Mouse (Mus musculus) midbrain, embryonic 10.5 days (tissue): ENCODE measurements around the gene Ncor1. TPM values are rescaled to one million over a fixed set of nuclear protein-coding genes. Genes with fewer than 3 reads are reported as not detected.
"Not testable (repeated sequence)": the region's sequence is repeated elsewhere in the genome, so short reads cannot be mapped to it uniquely, and the experiment has no call there.

Experiments used
- DNase-seq: peaks from one replicate; pipeline ENCODE4 v3.0.0-alpha.2; 2017; ENCODE audit warnings: low spot score
- H3K27ac ChIP-seq: fragments of 300-500 bp; sonication (generic); replicated peaks from 2 replicates; pipeline ENCODE4 v1.5.1; 2016; ENCODE audit warnings: mild to moderate bottlenecking
- H3K27me3 ChIP-seq: fragments of 300-500 bp; sonication (generic); 2 replicates; pipeline ENCODE4 v1.6.1; 2016; ENCODE audit warnings: low read depth, mild to moderate bottlenecking; ENCODE audit not compliant: poor library complexity, severe bottlenecking
- H3K36me3 ChIP-seq: fragments of 300-500 bp; sonication (generic); 2 replicates; pipeline ENCODE4 v1.6.1; 2016; ENCODE audit warnings: mild to moderate bottlenecking, moderate library complexity
- H3K4me1 ChIP-seq: fragments of 300-500 bp; sonication (generic); 2 replicates; pipeline ENCODE4 v1.6.1; 2016
- H3K4me3 ChIP-seq: fragments of 300-500 bp; sonication (generic); 2 replicates; pipeline ENCODE4 v1.5.1; 2016; ENCODE audit warnings: mild to moderate bottlenecking, moderate library complexity
- H3K9me3 ChIP-seq: fragments of 300-500 bp; sonication (generic); replicated peaks from 2 replicates; pipeline ENCODE4 v1.6.1; 2016; ENCODE audit warnings: mild to moderate bottlenecking
- WGBS: fragments of 180-500 bp; shearing (Covaris S2); methylation state at CpG from one replicate; pipeline ENCODE4 v1.1.7; 2016; 5-methylcytosine and 5-hydroxymethylcytosine counted together
- polyA plus RNA-seq: library from polyadenylated mRNA; unstranded; fragments of >200 nt; fragmentation: Nextera tagmentation; extraction: Ambion mirVana; gene quantifications from 2 replicates; pipeline ENCODE4 v1.2.1, GENCODE M21; 2016

Gene Ncor1
- polyA plus RNA-seq, 1 experiment from 2014 or later: 120 TPM

DNA sequence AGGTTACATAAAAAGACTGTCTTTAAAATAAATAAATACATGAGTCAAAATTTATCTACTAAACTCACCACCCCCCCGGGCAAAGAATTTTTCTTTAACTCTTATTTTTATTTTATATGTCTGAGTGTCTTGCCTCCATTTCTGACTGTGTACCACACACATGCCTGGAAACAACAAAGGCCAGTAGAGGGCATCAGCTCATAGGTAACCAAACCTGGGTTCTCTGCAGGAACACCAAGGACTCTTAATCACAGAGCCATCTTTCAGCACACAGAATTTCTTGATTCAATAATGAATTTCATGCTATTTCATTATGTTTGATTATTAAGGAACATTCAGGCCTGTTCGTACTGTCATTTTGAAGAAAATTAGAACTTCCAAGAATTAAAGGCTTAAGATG is 61.9 kb downstream of the Ncor1 start:
- Histone ChIP-seq H3K36me3 (peaks cover 91% of the 10 kb centered on the region), H3K27me3 (no peaks in the 10 kb centered on the region), H3K4me1 (no peaks in the 10 kb centered on the region), H3K9me3 (no peaks in the 10 kb centered on the region), H3K27ac (no peak overlapping the region), H3K4me3 (no peak overlapping the region)
- no peak for DNase-seq
- 92% methylated on average over 2 of the region's 2 CpGs for WGBS

GRCm38 (mm10) chr11:62388331-62388679 is 70.0 kb downstream of the Ncor1 start:
- no peaks in the 10 kb centered on the region for H3K9me3 ChIP-seq
- no peak overlapping the region for H3K4me3 ChIP-seq
- H3K4me1 ChIP-seq: no peaks in the 10 kb centered on the region
- H3K36me3 ChIP-seq: peaks cover 89% of the 10 kb centered on the region
- no peaks in the 10 kb centered on the region for H3K27me3 ChIP-seq
- DNase-seq: no peak
- no peak overlapping the region for H3K27ac ChIP-seq
- 95% methylated on average over 3 of the region's 3 CpGs for WGBS

- DNase-seq: no peak
- no peaks in the 10 kb centered on the region for H3K4me1 ChIP-seq
- peaks cover 89% of the 10 kb centered on the region for H3K36me3 ChIP-seq
Measured at GRCm38 (mm10) chr11:62387608-62388330, 70.6 kb downstream of the Ncor1 start.

GRCm38 (mm10) chr11:62377202-62377851 is 81.0 kb downstream of the Ncor1 start:
- H3K4me1 ChIP-seq, H3K4me3 ChIP-seq, H3K9me3 ChIP-seq, H3K27ac ChIP-seq, H3K27me3 ChIP-seq, DNase-seq: not testable (repeated sequence)
- 88% methylated on average over 6 of the region's 6 CpGs for WGBS
- H3K36me3 ChIP-seq: peaks cover 92% of the 10 kb centered on the region

More at GRCm38 (mm10) chr11:62387608-62388330, 70.6 kb downstream of the Ncor1 start:
- Histone ChIP-seq H3K4me3 (no peak overlapping the region), H3K27me3 (no peaks in the 10 kb centered on the region), H3K27ac (no peak overlapping the region), H3K9me3 (no peaks in the 10 kb centered on the region)
- 93% methylated on average over 10 of the region's 10 CpGs for WGBS

DNA sequence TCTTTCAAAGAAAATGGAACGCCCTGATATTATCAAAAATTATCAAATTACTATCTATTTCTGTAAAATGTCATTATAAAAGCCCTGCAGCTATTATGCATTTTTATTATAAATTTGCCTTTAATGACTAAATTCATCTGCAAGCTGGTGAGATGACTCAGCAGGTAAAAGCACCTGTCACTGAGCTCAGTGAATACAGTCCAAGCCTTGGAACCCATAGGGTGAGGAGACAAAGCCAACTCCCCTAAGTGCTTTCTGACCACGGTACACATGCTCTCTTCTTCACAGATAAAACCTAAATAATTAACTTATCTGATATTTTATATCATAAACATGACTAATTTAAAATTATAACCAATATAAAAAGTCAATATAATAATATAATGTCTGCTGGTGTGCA is 86.6 kb downstream of the Ncor1 start:
- H3K36me3 ChIP-seq: peaks cover 92% of the 10 kb centered on the region
- no peak overlapping the region for H3K27ac ChIP-seq
- no peak overlapping the region for H3K4me3 ChIP-seq
- no peaks in the 10 kb centered on the region for H3K4me1 ChIP-seq
- no peaks in the 10 kb centered on the region for H3K9me3 ChIP-seq
- WGBS: 95% methylated on average over 2 of the region's 2 CpGs
- no peaks in the 10 kb centered on the region for H3K27me3 ChIP-seq
- DNase-seq: no peak

- no peak for DNase-seq
- Histone ChIP-seq H3K27ac (no peak overlapping the region), H3K9me3 (no peaks in the 10 kb centered on the region), H3K4me1 (no peaks in the 10 kb centered on the region), H3K27me3 (no peaks in the 10 kb centered on the region), H3K36me3 (peaks cover 92% of the 10 kb centered on the region), H3K4me3 (no peak overlapping the region)
Measured at GRCm38 (mm10) chr11:62369924-62370323, 88.4 kb downstream of the Ncor1 start.

DNA sequence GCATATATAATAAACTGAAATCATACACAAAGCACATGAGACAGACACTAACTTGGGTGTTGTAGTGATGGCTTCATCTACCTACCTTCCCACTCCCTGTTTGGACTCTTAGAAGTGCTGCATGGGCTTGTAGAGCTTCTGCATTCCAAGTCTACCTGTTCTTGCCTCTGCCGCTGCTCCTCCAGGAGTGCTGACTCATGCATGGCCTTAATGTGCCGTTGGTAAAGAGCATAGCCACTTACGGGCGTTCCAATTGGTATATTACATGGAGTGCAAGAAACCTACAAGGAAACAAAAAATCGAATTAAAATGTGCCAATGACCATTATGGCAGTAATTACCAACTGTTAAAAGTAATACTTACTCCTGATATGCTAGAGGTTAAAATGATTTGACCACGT is 91.5 kb downstream of the Ncor1 start:
- 90% methylated on average over 6 of the region's 6 CpGs for WGBS
- H3K9me3 ChIP-seq: no peaks in the 10 kb centered on the region
- H3K27me3 ChIP-seq: no peaks in the 10 kb centered on the region
- H3K4me3 ChIP-seq: no peak overlapping the region
- H3K4me1 ChIP-seq: no peaks in the 10 kb centered on the region
- H3K36me3 ChIP-seq: peaks cover 92% of the 10 kb centered on the region
- DNase-seq: no peak
- H3K27ac ChIP-seq: no peak overlapping the region

GRCm38 (mm10) chr11:62355216-62355615 is 103.1 kb downstream of the Ncor1 start:
- no peak for DNase-seq
- H3K9me3 ChIP-seq: no peaks in the 10 kb centered on the region
- no peak overlapping the region for H3K4me3 ChIP-seq
- no peaks in the 10 kb centered on the region for H3K27me3 ChIP-seq
- H3K4me1 ChIP-seq: no peaks in the 10 kb centered on the region
- H3K36me3 ChIP-seq: peaks cover 97% of the 10 kb centered on the region
- H3K27ac ChIP-seq: no peak overlapping the region
- 91% methylated on average over 2 of the region's 2 CpGs for WGBS

- H3K4me1 ChIP-seq: no peaks in the 10 kb centered on the region
- no peak for DNase-seq
- H3K36me3 ChIP-seq: peaks cover 99% of the 10 kb centered on the region
- no peak overlapping the region for H3K4me3 ChIP-seq
- H3K27ac ChIP-seq: no peak overlapping the region
- H3K27me3 ChIP-seq: no peaks in the 10 kb centered on the region
- H3K9me3 ChIP-seq: no peaks in the 10 kb centered on the region
- WGBS: 91% methylated on average over 4 of the region's 4 CpGs
Measured at GRCm38 (mm10) chr11:62351948-62352347, 106.4 kb downstream of the Ncor1 start.

DNA sequence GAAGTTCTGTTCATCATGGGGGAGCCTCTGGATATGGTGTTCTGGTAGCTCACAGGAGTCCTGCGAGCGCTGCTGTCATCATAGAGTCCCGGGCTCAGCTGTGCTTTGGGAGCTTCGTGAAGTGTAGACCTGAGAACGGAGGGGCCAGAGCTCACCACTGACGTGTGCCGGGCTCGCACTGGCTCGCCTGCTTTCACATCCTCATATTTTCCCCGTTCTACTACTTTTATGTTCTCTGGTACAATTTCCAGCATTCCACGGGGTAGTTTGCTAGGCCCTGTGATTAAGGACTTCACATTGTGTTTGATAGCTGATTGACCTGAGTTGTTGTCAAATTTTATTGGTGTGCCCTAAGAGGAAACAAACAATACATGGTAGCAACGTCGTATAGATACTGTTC is 115.3 kb downstream of the Ncor1 start:
- no peak overlapping the region for H3K27ac ChIP-seq
- H3K4me1 ChIP-seq: no peaks in the 10 kb centered on the region
- WGBS: 96% methylated on average over 13 of the region's 13 CpGs
- no peaks in the 10 kb centered on the region for H3K27me3 ChIP-seq
- H3K36me3 ChIP-seq: peaks cover 93% of the 10 kb centered on the region
- H3K4me3 ChIP-seq: no peak overlapping the region
- H3K9me3 ChIP-seq: no peaks in the 10 kb centered on the region
- no peak for DNase-seq

GRCm38 (mm10) chr11:62332228-62332627 is 126.1 kb downstream of the Ncor1 start:
- Histone ChIP-seq H3K27ac (no peak overlapping the region), H3K36me3 (peaks cover 100% of the 10 kb centered on the region), H3K9me3 (no peaks in the 10 kb centered on the region), H3K4me3 (no peak overlapping the region), H3K27me3 (no peaks in the 10 kb centered on the region), H3K4me1 (no peaks in the 10 kb centered on the region)
- no peak for DNase-seq
- 95% methylated on average over 4 of the region's 4 CpGs for WGBS

DNA sequence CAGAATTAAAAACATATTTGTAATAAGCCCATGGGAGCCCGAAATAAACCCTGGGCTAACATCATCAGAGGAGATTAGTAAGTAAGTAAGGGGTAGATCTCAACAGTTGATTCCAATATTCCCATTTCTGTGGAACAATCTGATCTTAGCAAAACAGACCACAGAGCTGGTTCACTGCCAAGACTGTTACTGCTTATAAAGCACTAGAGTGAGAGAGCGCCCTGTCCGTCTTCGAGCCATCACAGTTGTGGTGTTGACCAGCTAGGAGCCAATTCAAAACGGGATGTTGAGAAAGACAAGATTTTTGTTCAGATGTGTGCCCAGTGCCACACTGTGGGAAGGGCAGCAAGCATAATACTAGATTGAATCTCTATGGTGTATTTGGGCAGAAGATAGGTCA is 127.2 kb downstream of the Ncor1 start:
- H3K27me3 ChIP-seq: no peaks in the 10 kb centered on the region
- no peak overlapping the region for H3K27ac ChIP-seq
- no peak for DNase-seq
- H3K4me1 ChIP-seq: no peaks in the 10 kb centered on the region
- no peak overlapping the region for H3K4me3 ChIP-seq
- no peaks in the 10 kb centered on the region for H3K9me3 ChIP-seq
- peaks cover 100% of the 10 kb centered on the region for H3K36me3 ChIP-seq
- WGBS: 96% methylated on average over 5 of the region's 5 CpGs

DNA sequence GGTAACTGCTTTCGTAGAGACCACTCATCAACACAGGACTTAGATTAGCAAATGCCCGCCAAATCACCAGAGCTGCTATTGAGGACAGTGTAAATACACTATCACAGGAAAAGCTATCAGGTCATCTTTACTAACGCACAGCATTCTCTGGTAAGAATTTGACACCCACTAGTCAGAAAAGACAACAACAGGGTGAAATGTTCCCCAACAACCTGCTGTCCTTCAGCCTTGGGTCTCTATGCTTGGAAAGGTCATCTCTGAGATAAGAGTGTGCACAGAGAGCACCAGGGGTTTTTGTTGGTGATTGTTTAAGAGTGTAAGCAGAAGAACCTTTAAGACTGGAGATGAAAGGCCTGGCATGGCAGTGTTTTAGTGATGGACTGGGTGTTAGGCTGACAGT is 134.7 kb downstream of the Ncor1 start:
- Histone ChIP-seq H3K4me1 (no peaks in the 10 kb centered on the region), H3K27ac (no peak overlapping the region), H3K9me3 (no peaks in the 10 kb centered on the region), H3K36me3 (peaks cover 100% of the 10 kb centered on the region), H3K4me3 (no peak overlapping the region), H3K27me3 (no peaks in the 10 kb centered on the region)
- 92% methylated on average over 3 of the region's 3 CpGs for WGBS
- DNase-seq: no peak
